Mouse (Mus musculus): ENCODE data around the gene Jazf1. TPM values are rescaled to one million over a fixed set of nuclear protein-coding genes. Genes with fewer than 3 reads are reported as not detected.

Gene Jazf1
- polyA plus RNA-seq, 2 experiments = 0.71 to 1.2 TPM

DNA sequence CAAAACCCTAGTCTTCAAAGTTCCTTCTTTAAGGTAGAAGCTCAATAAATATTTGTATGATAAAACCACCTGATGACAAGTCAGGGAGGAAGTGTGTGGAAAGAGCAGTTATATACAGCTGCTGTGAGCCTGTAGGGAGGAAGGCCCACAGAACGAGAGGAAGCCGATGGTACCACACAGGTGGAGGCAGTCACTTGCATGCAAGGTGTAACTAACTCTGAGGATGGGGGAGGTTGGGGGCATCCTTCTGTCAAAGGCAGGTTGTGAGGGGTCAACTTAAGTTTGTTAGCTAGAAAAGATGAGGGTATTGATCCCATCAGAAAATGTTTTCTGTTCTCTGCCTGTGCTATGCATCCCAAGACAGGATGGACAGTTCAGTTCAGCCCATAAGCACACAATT, 200.1 kb downstream of the Jazf1 start:
- no peak overlapping the region for H3K9ac ChIP-seq (replicated peaks)
- no peaks in the 10 kb centered on the region for H3K4me1 ChIP-seq (replicated peaks; ENCODE audit: control insufficient read depth in 2 of 2, insufficient read depth in 2 of 2, low read length in 1 of 2)
- TF ChIP-seq EP300 (IDR thresholded peaks at IDR 0.05; ENCODE audit: low read depth) = no peak
- TF ChIP-seq CTCF (IDR thresholded peaks at IDR 0.05; ENCODE audit: low read depth) = no peak
- no peak overlapping the region for H3K27ac ChIP-seq
- no peak for DNase-seq (ENCODE audit: low read depth in 3 of 3, low spot score in 3 of 3)
- H3K4me3 ChIP-seq (ENCODE audit: insufficient read depth in 1 of 2, low read depth in 2 of 2, low read length in 2 of 2) = no peak overlapping the region
- no peak for ATAC-seq (ENCODE audit: insufficient read depth)
- WGBS (ENCODE audit: insufficient replicate concordance) = 62% methylated on average over 2 of the region's 2 CpGs
- H3K4me2 ChIP-seq (ENCODE audit: low read depth) = no peak overlapping the region
- no peaks in the 10 kb centered on the region for H3K9me3 ChIP-seq (ENCODE audit: control insufficient read depth, low read length)
- no peaks in the 10 kb centered on the region for H3K27me3 ChIP-seq (ENCODE audit: control insufficient read depth, insufficient read depth, low read length)
- no peaks in the 10 kb centered on the region for H3K36me3 ChIP-seq (replicated peaks; ENCODE audit: control insufficient read depth, insufficient read depth, low read depth)

DNA sequence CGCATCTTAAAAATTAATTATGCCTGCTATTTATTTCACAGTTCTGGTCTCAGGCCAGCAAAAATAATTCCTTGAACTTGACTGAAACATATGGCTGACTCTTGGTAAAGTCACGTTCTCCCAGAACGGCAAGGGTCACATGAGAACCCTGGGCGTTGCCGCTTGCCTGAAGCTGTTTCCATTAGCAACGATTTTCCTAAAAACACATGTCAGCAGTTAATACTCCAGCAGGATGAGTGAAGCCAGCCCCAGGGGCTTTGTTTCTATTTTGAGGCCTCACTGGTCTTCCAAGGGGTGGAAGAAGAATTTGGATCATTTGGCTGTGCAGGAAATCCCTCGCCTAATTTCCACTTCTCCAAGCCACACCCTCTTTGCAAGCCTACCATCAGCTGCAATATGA, 206.5 kb downstream of the Jazf1 start:
- DNase-seq (ENCODE audit: low read depth in 3 of 3, low spot score in 3 of 3) (no peak), ATAC-seq (ENCODE audit: insufficient read depth) (no peak)
- Histone ChIP-seq H3K4me3 (ENCODE audit: insufficient read depth in 1 of 2, low read depth in 2 of 2, low read length in 2 of 2) (no peak overlapping the region), H3K27ac (no peak overlapping the region), H3K27me3 (ENCODE audit: control insufficient read depth, insufficient read depth, low read length) (no peaks in the 10 kb centered on the region), H3K9ac (replicated peaks) (no peak overlapping the region), H3K36me3 (replicated peaks; ENCODE audit: control insufficient read depth, insufficient read depth, low read depth) (no peaks in the 10 kb centered on the region), H3K4me2 (ENCODE audit: low read depth) (no peak overlapping the region), H3K4me1 (replicated peaks; ENCODE audit: control insufficient read depth in 2 of 2, insufficient read depth in 2 of 2, low read length in 1 of 2) (no peaks in the 10 kb centered on the region; a peak in 1 of 4 replicates), H3K9me3 (ENCODE audit: control insufficient read depth, low read length) (no peaks in the 10 kb centered on the region)
- no peak for TF ChIP-seq EP300 (IDR thresholded peaks at IDR 0.05; ENCODE audit: low read depth)
- no peak for TF ChIP-seq CTCF (IDR thresholded peaks at IDR 0.05; ENCODE audit: low read depth)
- 65% methylated on average over 7 of the region's 7 CpGs for WGBS (ENCODE audit: insufficient replicate concordance)

DNA sequence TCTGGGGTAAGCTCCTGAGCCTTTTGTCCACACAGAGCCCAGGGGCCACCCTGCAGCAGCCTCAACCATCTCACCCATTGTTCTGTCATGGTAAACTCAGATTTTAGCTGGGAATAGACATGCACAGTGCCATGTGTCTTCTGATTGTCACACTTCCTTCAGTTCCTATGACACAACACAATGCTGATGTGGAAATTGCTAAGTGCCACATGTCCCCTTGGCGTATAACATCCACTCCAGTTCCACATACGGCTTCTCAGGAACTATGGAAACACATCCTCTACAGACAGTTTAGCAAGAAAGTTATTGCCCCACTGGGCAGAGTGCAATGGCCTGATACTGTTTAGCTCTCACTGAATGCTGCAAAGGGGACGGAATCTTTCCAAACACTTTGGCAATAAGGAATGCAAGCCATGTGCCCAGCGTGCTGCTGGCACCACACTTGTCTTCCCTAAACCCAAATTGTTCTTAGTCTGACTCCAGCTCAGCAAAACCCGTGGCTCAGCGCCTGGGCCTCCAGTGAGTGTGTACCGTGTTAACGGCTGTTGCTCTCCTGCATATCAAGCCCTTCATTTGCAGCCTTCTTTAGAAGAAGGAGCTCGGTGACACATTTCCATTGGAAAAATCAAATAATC, 207.1 kb downstream of the Jazf1 start:
- Histone ChIP-seq H3K36me3 (replicated peaks; ENCODE audit: control insufficient read depth, insufficient read depth, low read depth) (no peaks in the 10 kb centered on the region), H3K27me3 (ENCODE audit: control insufficient read depth, insufficient read depth, low read length) (no peaks in the 10 kb centered on the region), H3K4me3 (ENCODE audit: insufficient read depth in 1 of 2, low read depth in 2 of 2, low read length in 2 of 2) (no peak overlapping the region), H3K27ac (no peak overlapping the region), H3K9ac (replicated peaks) (no peak overlapping the region), H3K9me3 (ENCODE audit: control insufficient read depth, low read length) (no peaks in the 10 kb centered on the region), H3K4me2 (ENCODE audit: low read depth) (no peak overlapping the region), H3K4me1 (replicated peaks; ENCODE audit: control insufficient read depth in 2 of 2, insufficient read depth in 2 of 2, low read length in 1 of 2) (no peaks in the 10 kb centered on the region; a peak in 1 of 4 replicates)
- 66% methylated on average over 9 of the region's 9 CpGs for WGBS (ENCODE audit: insufficient replicate concordance)
- no peak for ATAC-seq (ENCODE audit: insufficient read depth)
- TF ChIP-seq EP300 (IDR thresholded peaks at IDR 0.05; ENCODE audit: low read depth) (no peak), CTCF (IDR thresholded peaks at IDR 0.05; ENCODE audit: low read depth) (no peak)
- DNase-seq (ENCODE audit: low read depth in 3 of 3, low spot score in 3 of 3) = no peak

DNA sequence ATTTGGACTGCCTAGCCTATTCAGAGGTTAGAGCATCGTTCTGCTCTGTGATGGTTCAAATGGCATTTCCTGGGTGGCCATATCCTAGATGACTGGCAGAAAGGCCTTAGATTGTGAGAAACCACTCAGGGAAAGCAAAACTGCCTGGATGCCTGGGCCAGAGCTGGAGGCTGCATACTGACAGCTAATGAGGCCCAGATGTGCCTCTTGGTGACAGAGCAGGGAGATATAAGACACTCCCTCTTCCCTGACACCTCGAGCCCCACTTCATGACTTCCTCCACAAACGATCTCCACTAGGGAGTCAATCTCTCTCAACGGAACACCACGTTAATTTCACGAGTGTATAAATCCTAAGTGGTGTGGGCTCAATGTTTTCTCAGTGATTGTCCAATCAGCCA, 207.7 kb downstream of the Jazf1 start:
- Histone ChIP-seq H3K4me2 (ENCODE audit: low read depth) (no peak overlapping the region), H3K4me1 (replicated peaks; ENCODE audit: control insufficient read depth in 2 of 2, insufficient read depth in 2 of 2, low read length in 1 of 2) (no peaks in the 10 kb centered on the region; a peak in 1 of 4 replicates), H3K9ac (replicated peaks) (no peak overlapping the region), H3K27ac (no peak overlapping the region), H3K4me3 (ENCODE audit: insufficient read depth in 1 of 2, low read depth in 2 of 2, low read length in 2 of 2) (no peak overlapping the region), H3K9me3 (ENCODE audit: control insufficient read depth, low read length) (no peaks in the 10 kb centered on the region), H3K27me3 (ENCODE audit: control insufficient read depth, insufficient read depth, low read length) (no peaks in the 10 kb centered on the region), H3K36me3 (replicated peaks; ENCODE audit: control insufficient read depth, insufficient read depth, low read depth) (no peaks in the 10 kb centered on the region)
- WGBS (ENCODE audit: insufficient replicate concordance) = 44% methylated on average over 6 of the region's 6 CpGs
- TF ChIP-seq CTCF (IDR thresholded peaks at IDR 0.05; ENCODE audit: low read depth) = no peak
- ATAC-seq (ENCODE audit: insufficient read depth) (no peak), DNase-seq (ENCODE audit: low read depth in 3 of 3, low spot score in 3 of 3) (no peak)

DNA sequence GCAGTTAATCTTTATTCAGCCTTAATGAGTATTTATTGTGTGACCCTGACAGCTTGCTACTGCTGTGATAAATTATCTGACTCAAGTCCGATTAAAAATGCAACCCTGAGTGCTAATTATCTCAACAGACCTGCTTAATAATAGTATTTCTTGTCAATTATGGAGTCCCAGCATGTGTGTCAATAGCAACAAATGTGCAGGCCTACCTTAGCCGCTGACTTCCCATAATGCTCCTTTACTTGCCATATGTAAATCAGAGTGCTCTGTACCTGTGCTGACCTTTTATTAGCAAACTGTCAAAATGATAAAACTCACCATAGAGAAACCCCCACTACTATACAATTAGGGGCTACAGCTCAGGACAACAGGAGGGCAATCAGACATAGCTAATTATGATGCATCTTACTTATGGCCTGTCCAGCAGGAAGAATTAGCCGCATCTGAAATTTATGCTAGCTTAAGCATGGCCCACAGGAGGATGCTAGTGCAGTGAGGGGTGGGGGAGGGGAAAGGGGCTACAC, 209.5 kb downstream of the Jazf1 start:
- H3K4me3 ChIP-seq (ENCODE audit: insufficient read depth in 1 of 2, low read depth in 2 of 2, low read length in 2 of 2) = no peak overlapping the region
- no peaks in the 10 kb centered on the region for H3K9me3 ChIP-seq (ENCODE audit: control insufficient read depth, low read length)
- H3K4me1 ChIP-seq (replicated peaks; ENCODE audit: control insufficient read depth in 2 of 2, insufficient read depth in 2 of 2, low read length in 1 of 2) = no peaks in the 10 kb centered on the region; a peak in 1 of 4 replicates
- H3K36me3 ChIP-seq (replicated peaks; ENCODE audit: control insufficient read depth, insufficient read depth, low read depth) = no peaks in the 10 kb centered on the region
- H3K27ac ChIP-seq = no peak overlapping the region
- no peak overlapping the region for H3K9ac ChIP-seq (replicated peaks)
- H3K4me2 ChIP-seq (ENCODE audit: low read depth) = no peak overlapping the region
- no peak for DNase-seq (ENCODE audit: low read depth in 3 of 3, low spot score in 3 of 3)
- ATAC-seq (ENCODE audit: insufficient read depth) = no peak
- 61% methylated on average over 3 of the region's 3 CpGs for WGBS (ENCODE audit: insufficient replicate concordance)
- no peaks in the 10 kb centered on the region for H3K27me3 ChIP-seq (ENCODE audit: control insufficient read depth, insufficient read depth, low read length)
- TF ChIP-seq EP300 (IDR thresholded peaks at IDR 0.05; ENCODE audit: low read depth) (no peak), CTCF (IDR thresholded peaks at IDR 0.05; ENCODE audit: low read depth) (no peak)

All from liver, embryonic 14.5 days (tissue).